Mouse (Mus musculus): Measurements from ENCODE around the gene Mrpl20. TPM values are rescaled to one million over a fixed set of nuclear protein-coding genes. Genes with fewer than 3 reads are reported as not detected.

The Mrpl20 gene
- total RNA-seq, 2 experiments from 2014 or later: 90.1 to 239 TPM

DNA sequence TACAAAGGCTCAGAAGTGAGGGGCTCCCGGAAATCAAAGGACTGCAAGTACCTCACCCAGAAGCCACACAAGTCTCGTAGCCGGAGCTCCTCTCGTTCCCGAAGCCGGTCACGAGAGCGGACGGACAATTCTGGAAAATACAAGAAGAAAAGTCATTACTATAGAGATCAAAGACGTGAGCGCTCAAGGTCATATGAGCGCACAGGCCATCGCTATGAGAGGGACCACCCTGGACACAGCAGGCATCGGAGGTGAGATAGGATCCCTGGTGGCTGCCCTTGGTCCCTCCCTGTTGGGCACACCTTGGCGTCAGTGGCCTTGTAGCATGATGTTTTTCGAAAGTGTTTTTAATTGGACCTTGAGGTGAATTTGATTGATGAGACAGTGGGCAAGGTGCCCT lies 20.8 kb downstream of the Mrpl20 start:
- ATAC-seq (replicated peaks; ENCODE audit: low FRiP score, low TSS enrichment, poor library complexity, severe bottlenecking): no peak

DNA sequence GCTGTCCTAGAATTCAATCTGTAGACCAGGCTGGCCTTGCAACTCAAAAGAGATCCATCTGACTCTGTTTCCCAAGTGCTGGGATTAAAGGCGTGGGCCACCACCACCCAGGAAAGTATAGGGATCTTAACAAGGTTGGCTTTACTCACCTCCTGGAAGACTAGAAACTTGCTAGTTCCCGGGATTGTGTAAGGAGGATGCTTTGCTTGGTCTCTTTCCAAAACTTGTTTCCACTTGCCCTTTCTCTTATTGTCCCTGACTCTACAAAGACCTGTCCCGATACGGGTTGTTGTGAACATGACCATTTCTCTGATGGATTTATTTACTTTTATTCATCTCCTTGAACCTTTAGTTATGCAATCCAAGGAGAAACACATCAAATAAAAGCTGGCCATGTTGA lies 27.2 kb downstream of the Mrpl20 start:
- ATAC-seq (replicated peaks; ENCODE audit: low FRiP score, low TSS enrichment, poor library complexity, severe bottlenecking): no peak

DNA sequence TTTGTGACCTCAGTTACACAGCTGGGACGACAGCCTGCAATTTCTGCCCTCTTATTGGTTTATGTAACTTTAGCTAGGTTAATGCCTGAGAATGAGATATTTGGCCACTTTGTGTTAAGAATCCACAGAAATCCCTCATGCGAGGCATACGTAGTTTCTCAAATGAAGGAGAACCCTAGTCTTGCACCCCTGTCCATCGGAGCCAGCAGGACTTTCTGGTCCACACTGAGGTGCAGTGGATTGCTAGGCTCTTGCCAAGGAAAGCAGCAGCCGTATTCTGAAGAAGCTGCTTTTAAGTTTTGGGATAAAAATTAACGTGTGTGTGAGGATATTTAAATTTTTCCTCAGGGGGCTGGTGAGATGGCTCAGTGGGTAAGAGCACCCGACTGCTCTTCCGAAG lies 27.9 kb downstream of the Mrpl20 start:
- no peak for ATAC-seq (replicated peaks; ENCODE audit: low FRiP score, low TSS enrichment, poor library complexity, severe bottlenecking)

DNA sequence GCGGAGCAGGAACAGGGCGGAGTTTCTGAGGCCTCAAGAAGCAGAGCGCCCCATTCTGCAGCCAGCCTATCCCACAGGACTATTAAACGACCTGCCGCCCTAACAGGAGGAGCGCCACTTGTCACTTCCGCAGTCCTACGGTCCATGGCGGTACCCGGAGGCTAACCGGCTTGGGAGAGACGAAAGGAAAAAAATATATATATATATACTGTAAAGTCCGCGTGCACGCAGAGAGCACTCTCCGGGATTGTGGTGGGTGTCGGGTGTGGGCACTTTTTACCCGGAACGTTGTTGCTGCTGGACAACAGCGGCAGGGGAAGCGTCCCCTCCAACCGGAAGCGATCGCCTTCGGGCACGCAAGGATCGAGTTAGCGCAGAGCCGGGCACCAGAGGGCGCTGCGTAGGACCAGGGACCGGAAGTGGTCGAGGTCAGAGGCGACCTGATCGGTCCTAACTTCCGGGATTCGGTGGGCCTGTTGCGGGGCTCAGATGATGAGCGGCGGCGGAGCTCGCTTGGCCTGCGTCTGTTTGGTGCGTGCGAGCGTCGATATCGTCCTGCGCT lies 28.6 kb downstream of the Mrpl20 start, which contains the start of gene Aurkaip1:
Gene Aurkaip1 (plus strand): TSS at position 68 of the 562 bp plus-strand sequence.
- peak; percentile 85 for ATAC-seq (replicated peaks; ENCODE audit: low FRiP score, low TSS enrichment, poor library complexity, severe bottlenecking)

DNA sequence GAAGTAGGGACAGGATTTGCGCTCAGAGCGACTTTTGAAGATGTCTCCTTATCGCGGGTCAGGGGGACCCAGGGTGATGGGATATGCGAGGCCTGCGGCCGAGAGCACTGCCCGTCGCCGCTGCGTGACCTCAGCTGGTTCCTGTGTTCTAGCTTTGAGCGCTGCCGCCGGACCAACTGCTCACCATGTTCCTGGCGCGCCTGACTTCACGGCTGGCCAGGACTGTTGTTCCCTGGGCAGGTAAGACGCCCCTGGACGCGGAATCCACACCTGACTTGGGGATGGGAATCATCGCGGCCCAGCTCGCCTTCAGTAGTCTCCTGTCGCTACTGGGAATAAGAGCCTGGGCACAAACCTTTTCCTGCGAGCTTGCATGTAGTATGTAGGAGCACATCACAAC lies 29.2 kb downstream of the Mrpl20 start:
- ATAC-seq (replicated peaks; ENCODE audit: low FRiP score, low TSS enrichment, poor library complexity, severe bottlenecking): no peak

DNA sequence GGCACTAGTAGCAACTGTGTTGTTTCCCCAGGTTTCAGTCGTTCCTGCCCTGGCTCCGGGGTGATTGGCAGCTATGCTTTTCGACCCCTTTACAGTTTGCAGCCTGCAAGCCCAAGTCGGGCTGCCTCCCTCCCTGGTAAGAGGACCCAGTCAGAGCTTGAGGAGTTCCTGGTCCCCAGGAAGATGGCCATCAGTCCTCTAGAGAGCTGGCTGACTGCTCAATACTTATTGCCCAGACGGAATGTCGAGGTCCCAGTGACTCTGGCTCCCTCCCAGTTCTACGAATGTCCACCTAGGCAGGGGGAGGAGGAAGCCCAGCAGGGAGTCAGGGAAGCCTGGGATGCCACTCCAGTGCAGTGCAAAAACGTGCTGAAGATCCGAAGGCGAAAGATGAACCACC lies 29.6 kb downstream of the Mrpl20 start:
- ATAC-seq (replicated peaks; ENCODE audit: low FRiP score, low TSS enrichment, poor library complexity, severe bottlenecking): no peak

DNA sequence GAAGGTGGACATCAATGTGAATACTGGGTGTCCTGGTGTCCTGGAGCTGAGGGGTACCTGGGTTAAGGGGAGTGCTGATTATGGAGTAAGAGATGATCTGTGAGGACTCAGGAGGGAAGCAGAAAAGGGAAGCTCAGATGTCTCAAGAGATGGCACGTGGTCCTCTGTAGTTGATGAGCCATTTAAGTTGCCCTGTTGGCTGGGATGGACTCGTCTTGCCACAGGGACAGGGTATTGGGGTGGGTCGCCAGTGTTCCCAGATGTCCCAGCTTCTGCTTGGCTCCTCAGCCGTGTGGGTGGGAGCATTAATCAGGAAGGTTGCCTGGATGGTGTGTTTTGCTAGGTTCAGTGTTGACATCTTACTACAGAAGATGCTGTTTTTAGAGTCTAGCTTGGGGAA lies 30.6 kb downstream of the Mrpl20 start:
- no peak for ATAC-seq (replicated peaks; ENCODE audit: low FRiP score, low TSS enrichment, poor library complexity, severe bottlenecking)

DNA sequence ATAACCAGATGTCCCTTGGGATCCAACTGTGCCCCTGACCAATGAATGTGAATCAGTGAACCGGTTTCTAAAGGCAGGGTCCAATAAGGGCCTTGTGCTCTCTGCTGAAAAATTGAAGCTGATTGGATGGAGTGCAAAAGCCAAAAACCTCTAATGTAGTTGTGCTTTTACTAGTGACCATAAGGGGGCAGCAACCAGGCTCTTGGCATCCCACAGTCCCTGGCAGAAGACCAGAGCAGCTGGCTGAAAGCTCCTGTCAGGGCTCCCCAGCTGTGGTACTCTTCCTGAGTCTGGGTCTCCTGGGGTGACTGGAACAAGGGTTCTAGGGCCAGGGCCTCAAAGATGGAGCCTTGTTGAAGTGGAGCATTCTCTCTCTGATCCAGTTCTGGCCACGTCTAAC lies 31.2 kb downstream of the Mrpl20 start:
- peak; percentile 53 for ATAC-seq (replicated peaks; ENCODE audit: low FRiP score, low TSS enrichment, poor library complexity, severe bottlenecking)

DNA sequence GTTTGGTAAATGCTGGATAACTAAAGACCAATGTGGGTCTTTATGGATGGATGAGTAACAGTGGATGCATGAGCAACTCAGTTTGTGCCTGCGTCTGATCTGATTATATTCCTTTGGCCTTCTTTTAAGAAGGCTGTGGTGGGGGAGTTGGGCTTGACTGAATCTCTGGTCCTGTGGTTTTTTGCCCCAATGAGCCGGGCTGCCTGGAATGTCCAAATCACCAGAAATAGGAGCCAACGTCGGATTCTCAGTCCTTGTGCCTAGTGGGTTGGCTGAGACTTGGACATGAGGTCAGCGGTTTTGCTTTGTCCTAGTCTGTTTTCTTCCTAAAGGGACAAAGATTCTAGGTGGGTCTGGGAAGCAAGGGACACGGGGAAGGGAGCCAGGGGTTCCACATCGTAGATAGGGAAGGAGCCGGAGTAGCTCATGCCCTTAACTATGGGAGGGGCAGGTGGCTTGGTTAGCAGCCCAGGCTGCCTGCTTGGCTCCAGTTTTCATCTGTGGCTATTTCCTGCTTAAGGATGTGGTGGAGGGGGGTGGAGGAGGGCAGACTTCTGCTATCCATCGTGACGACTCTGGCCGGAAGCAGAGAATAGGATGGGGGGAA lies 34.8 kb downstream of the Mrpl20 start:
- ATAC-seq (replicated peaks; ENCODE audit: low FRiP score, low TSS enrichment, poor library complexity, severe bottlenecking): no peak

DNA sequence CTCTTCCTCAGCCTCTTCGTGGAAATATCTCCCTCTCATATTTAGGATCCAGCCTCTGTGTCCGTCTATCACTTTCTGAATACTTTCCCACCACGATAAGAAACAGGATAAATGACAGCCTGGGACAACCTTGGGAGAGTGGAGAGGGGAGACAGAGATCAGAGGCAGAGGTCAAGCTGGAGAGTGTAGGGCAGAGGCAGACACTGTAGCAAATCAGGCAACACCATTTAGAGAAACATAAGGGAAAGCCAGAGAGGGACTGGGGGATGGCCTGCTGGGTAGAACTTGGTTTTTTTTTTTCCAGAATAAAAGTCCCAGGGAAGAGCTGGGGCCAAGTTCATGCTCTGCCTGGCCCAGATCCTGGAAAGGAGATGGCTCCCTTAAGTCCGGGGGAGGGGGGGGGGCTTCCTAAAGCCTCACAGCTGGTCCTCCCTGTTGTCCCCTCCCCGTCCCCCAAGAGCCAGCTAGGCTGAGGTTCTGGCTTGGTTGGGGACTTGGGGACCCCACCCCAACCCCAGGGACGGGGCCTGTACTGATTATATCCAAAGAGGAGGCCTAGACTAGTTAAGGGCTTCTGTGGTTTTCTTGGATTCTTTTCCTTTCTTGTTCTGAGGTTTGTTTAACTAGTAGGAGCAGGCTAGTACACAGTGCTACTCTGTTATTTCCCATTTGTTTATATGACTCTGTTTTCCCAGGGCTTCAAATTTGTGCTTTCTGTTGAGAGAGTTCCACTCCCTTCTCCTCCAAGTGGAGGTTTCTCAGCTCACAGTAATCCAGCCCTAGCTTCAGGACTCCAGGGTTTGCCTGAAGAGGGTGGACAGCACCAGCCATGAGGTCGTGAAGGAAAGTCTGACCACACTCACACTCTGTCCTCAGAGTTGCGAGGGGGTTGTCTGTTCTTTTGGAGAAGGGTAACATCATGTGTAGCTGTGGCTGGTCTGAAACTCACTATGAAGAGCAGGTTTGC lies 35.8 kb downstream of the Mrpl20 start:
- ATAC-seq (replicated peaks; ENCODE audit: low FRiP score, low TSS enrichment, poor library complexity, severe bottlenecking): no peak

DNA sequence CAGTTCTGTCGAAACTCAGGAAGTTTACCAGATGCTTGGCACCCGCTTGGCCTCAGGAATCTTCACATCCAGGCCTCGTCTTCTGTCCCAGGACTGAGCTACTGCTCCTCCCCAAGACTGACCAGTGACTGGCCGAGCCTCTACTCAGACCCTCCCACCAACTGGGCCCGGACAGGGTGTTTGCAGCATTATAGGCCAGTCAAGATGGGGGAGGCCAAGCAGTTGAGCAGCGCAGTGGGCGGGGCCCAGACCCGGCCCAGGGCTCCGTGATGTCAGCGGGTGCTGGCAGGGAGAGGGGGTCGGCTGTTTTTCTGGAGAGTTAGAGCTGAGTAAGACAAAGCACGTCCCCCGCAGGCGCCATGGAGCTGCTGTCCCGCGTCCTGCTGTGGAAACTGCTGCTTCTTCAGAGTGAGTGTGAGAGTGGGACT lies 36.8 kb downstream of the Mrpl20 start, which contains the start of gene Mxra8:
Gene Mxra8 (plus strand): TSS at position 198 of the 428 bp plus-strand sequence.
- no peak for ATAC-seq (replicated peaks; ENCODE audit: low FRiP score, low TSS enrichment, poor library complexity, severe bottlenecking)

DNA sequence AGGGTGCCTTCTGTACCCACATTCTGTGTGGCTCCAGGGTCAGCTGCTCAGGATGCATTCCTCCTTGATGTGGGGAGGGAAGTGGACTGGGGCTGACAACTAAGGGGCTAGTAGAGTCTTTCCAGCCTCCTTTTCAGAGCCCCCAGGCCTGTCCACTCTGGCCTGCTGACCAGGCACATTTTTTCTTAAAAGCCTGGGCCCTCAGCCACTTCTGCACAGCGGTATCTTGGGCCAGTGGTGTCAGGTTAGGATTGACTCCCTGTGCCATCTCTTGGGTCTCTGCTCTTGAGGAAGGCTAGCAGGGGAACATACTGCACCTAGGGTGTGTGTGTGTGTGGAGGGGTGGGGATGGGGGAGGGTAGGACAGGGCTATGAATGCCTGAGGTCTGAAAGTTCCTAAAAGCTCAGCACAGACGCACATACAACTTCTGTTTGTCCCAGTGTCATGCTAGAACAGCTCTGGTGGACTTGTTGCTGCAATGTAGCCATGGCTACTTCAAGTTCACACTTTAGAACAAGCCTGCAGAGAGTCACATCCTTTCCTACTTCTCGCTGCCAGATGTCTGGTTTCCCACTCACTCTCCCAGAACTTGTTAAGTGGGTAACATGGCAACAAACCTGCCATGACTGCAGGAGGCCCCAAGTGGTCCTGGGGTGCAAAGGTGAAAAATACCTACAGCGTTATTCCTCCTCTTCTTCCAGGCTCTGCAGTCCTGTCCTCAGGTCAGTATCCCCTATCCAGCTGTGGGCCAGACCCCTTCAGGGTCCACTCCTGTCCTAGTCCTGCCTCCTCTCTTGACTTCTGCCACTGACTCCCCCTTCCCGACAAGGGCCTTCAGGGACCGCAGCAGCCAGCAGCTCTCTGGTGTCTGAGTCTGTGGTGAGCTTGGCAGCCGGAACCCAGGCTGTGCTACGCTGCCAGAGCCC lies 37.7 kb downstream of the Mrpl20 start:
- ATAC-seq (replicated peaks; ENCODE audit: low FRiP score, low TSS enrichment, poor library complexity, severe bottlenecking): no peak

DNA sequence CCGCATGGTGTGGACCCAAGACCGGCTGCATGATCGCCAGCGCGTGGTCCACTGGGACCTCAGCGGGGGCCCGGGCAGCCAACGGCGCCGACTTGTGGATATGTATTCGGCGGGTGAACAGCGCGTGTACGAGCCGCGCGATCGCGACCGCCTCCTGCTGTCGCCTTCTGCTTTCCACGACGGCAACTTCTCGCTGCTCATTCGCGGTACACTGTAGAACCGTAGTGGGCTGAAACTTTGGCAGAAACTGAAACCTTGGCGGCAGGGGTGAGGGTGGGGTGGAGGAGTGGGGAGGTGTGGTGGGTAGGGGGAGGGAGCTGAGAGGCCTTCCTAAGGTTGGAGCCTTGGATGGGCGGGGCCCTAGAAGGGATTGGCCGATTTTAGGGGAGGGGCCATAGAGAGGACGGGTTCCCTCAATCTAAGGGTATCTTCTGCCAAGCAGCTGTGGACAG lies 38.4 kb downstream of the Mrpl20 start:
- peak; percentile 77 for ATAC-seq (replicated peaks; ENCODE audit: low FRiP score, low TSS enrichment, poor library complexity, severe bottlenecking)

DNA sequence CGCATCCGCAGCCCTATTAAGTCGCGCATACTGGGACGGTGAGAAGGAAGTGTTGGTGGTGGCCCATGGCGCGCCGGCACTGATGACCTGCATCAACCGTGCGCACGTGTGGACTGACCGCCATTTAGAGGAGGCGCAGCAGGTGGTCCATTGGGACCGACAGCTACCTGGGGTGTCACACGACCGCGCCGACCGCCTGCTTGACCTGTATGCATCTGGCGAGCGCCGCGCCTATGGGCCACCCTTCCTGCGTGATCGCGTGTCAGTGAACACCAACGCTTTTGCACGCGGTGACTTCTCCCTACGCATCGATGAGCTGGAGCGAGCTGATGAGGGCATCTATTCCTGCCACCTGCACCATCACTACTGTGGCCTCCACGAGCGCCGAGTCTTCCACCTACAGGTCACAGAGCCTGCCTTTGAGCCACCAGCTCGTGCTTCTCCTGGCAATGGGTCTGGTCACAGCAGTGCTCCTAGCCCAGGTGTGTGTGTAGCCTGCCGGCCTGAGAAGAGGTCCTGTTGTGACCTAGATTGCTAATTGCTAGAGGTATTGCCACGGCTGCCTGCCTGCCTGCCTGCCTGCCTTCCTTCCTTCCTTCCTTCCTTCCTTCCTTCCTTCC lies 39.1 kb downstream of the Mrpl20 start:
- no peak for ATAC-seq (replicated peaks; ENCODE audit: low FRiP score, low TSS enrichment, poor library complexity, severe bottlenecking)

DNA sequence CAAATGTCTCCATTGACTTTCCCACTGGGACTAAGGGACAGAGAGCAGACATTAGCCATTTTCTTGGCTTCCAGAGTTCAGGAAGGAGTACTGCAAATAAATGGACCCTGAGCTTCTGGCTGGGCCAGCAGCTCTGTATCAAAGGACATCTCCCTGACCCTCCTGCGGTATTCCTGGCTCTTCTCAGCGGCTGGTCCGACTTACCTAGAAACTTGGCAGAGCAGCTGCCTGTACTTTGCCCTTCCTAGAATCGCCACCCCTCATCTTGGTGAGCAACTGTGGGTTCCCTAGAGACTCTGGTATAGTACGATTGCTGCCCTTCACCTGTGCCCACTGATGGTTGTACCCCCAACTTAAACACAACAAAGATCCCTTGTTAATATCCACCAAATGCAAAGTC lies 40.6 kb downstream of the Mrpl20 start:
- ATAC-seq (replicated peaks; ENCODE audit: low FRiP score, low TSS enrichment, poor library complexity, severe bottlenecking): no peak

DNA sequence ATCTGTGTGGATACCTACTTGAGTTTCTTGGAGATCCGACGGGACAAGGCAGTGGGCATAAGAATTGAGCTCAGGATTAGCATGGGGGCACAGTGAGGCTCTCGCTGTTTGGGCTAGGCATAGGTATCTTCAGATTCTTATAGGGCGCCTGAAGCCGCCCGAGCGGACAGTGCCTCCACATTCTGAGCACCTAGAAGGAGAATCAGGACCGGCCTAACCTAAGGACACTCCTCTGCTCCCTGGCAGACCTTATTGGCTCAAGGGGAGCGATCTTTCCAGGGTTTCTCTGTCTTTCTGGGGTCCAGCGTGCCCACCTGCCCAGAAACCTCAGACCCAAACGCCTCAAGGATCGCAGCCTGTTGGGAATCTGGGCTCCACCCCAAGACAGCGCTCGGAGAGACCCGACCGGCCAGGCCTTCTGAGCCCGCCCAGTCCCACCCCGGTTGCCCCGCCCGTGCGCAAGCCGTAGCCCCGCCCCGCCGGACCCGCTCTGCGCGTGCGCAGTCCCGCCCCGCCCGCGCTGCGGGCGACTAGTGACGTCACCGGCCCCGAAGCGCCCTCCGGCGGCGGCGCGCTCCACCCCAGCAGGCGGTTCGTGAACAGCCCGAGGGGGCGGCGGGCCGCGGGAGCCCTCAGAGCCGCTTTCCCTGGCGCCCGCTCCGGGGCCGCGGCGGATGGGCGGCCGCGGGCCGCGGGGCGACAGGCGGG lies 44.3 kb downstream of the Mrpl20 start, which contains the start of gene Dvl1:
Gene Dvl1 (plus strand): TSS at position 532 of the 708 bp plus-strand sequence.
- ATAC-seq (replicated peaks; ENCODE audit: low FRiP score, low TSS enrichment, poor library complexity, severe bottlenecking): peak; percentile 53

DNA sequence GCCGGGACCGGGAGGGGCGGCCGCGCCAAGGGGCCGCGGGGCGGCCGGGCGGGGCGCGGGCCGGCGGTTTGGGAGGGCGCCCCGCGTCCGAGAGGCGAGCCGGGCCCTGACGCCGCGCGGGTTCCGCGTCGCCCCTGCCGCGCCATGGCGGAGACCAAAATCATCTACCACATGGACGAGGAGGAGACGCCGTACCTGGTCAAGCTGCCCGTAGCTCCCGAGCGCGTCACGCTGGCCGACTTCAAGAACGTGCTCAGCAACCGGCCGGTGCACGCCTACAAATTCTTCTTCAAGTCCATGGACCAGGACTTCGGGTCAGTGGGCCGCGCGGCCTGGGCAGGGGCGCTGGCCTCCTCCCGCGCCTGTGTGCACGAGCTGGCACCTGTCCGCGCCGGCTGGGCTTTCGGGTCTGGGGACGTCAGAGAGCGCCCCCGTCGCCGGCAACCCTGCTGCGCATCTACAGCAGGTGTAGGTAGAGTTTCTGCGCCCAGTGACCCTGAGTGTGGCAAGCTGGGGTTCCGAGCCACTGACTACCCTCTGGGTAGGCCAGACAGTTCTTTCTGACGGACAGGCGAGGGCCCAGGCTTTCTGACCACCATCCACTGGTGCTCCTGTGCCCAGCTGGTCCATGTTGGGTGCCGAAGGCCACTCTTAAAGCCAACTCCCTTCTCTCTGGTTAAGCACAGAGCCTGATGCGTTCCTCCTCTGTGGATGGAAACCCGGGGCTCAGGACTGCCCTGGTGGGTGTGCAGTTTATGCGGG lies 45.1 kb downstream of the Mrpl20 start:
- peak; percentile 19; the same call in 1 of the 2 replicates for ATAC-seq (replicated peaks; ENCODE audit: low FRiP score, low TSS enrichment, poor library complexity, severe bottlenecking)

Data from megakaryocyte-erythroid progenitor cell, adult 5-6 weeks (primary cell).